Mouse (Mus musculus): ENCODE results near the gene Tsc22d4.

Tsc22d4 gene

GRCm38 (mm10) chr5:137745214-137746171, at the start of gene Tsc22d4:
Tsc22d4 (plus strand) TSS chr5:137745730.
- peak; percentile 91 for DNase-seq (ENCODE audit: low read depth, low spot score)

- no peak for DNase-seq (ENCODE audit: low read depth, low spot score)
Observed at GRCm38 (mm10) chr5:137695930-137696329, 49.6 kb upstream of the Tsc22d4 start.

GRCm38 (mm10) chr5:137699080-137699479, 46.5 kb upstream of the Tsc22d4 start:
- DNase-seq (ENCODE audit: low read depth, low spot score) = no peak

GRCm38 (mm10) chr5:137699850-137700249, 45.7 kb upstream of the Tsc22d4 start:
- no peak for DNase-seq (ENCODE audit: low read depth, low spot score)

- no peak for DNase-seq (ENCODE audit: low read depth, low spot score)
Observed at GRCm38 (mm10) chr5:137705242-137705641, 40.3 kb upstream of the Tsc22d4 start.

GRCm38 (mm10) chr5:137706913-137707633, 38.5 kb upstream of the Tsc22d4 start:
- DNase-seq (ENCODE audit: low read depth, low spot score) = no peak

- no peak for DNase-seq (ENCODE audit: low read depth, low spot score)
Observed at GRCm38 (mm10) chr5:137713454-137713853, 32.1 kb upstream of the Tsc22d4 start.

GRCm38 (mm10) chr5:137715685-137716084, 29.8 kb upstream of the Tsc22d4 start:
- no peak for DNase-seq (ENCODE audit: low read depth, low spot score)

- DNase-seq (ENCODE audit: low read depth, low spot score) = no peak
Observed at GRCm38 (mm10) chr5:137718020-137718790, 27.3 kb upstream of the Tsc22d4 start.

- DNase-seq (ENCODE audit: low read depth, low spot score) = no peak
Observed at GRCm38 (mm10) chr5:137719088-137719487, 26.4 kb upstream of the Tsc22d4 start.

GRCm38 (mm10) chr5:137720558-137721164, 24.9 kb upstream of the Tsc22d4 start:
- DNase-seq (ENCODE audit: low read depth, low spot score) = peak; percentile 34

GRCm38 (mm10) chr5:137723840-137724239, 21.7 kb upstream of the Tsc22d4 start:
- no peak for DNase-seq (ENCODE audit: low read depth, low spot score)

- DNase-seq (ENCODE audit: low read depth, low spot score) = no peak
Observed at GRCm38 (mm10) chr5:137726767-137727166, 18.8 kb upstream of the Tsc22d4 start.

GRCm38 (mm10) chr5:137733638-137734288, 11.8 kb upstream of the Tsc22d4 start:
- no peak for DNase-seq (ENCODE audit: low read depth, low spot score)

GRCm38 (mm10) chr5:137734289-137735061, 11.1 kb upstream of the Tsc22d4 start:
- peak; percentile 91 for DNase-seq (ENCODE audit: low read depth, low spot score)

- no peak for DNase-seq (ENCODE audit: low read depth, low spot score)
Observed at GRCm38 (mm10) chr5:137737400-137737940, 8.1 kb upstream of the Tsc22d4 start.

- DNase-seq (ENCODE audit: low read depth, low spot score) = no peak
Observed at GRCm38 (mm10) chr5:137738516-137738915, 7.0 kb upstream of the Tsc22d4 start.

- no peak for DNase-seq (ENCODE audit: low read depth, low spot score)
Observed at GRCm38 (mm10) chr5:137739471-137739870, 6.1 kb upstream of the Tsc22d4 start.

- no peak for DNase-seq (ENCODE audit: low read depth, low spot score)
Observed at GRCm38 (mm10) chr5:137740506-137740905, 5.0 kb upstream of the Tsc22d4 start.

Measured in mesoderm, embryonic 11.5 days (tissue).